Mouse (Mus musculus): ENCODE results near the gene Tenm4.

DNA sequence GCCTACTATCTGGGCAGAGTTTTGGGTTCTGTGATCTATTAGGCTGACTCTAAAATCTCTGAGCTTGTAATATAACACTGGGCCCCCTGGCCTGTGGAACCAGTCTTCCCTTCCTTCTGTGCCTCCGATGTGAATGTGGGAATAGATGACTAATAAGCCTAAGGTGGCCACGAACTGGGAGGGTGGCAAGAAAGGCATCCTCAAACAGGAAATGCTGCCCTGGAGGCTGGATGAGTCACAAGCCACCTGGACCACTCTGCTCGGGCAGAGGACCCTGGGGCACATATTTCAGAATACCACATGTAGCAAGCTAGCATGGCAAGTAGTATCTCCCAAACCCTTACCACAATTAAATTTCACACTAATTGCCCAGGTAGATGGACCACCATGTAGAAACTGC is 391.8 kb downstream of the Tenm4 start:
- TF ChIP-seq CTCF (IDR thresholded peaks at IDR 0.05; ENCODE audit: low read depth) (no peak), EP300 (IDR thresholded peaks at IDR 0.05; ENCODE audit: low read depth) (no peak)

Data from liver, embryonic 14.5 days (tissue).